Mouse (Mus musculus): ENCODE data around the gene Tprkb.

DNA sequence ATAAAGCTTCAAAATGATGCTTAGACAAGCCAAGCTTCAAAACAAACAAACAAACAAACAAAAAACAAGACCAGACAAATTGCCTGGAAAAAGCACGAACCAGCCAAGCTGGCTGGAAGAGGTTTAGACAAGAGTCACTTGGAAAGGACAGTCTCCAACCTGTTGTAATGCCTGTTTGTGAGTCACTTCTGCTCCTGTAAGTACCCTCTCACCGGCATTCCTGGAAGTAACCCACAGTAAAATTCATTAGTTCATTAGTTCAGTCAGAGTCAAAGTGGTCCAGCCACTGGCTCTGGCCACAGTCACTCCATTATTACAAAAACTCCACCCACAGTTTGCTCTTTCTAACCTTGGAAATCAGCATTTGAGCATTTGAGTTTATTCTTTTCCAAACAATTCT is 47.8 kb upstream of the Tprkb start:
- TF ChIP-seq CTCF (IDR thresholded peaks at IDR 0.05) = no peak
- no peak for TF ChIP-seq POLR2A (IDR thresholded peaks at IDR 0.05; ENCODE audit: insufficient read depth, low read depth, low read length)
